Mouse (Mus musculus): Measurements from ENCODE around the gene Zfp277. TPM values are rescaled to one million over a fixed set of nuclear protein-coding genes. Genes with fewer than 3 reads are reported as not detected.

Gene Zfp277
- polyA plus RNA-seq (2014; fragmentation: Nextera tagmentation; extraction: Ambion mirVana), result 41.9 and 44.3 TPM in 2 replicates

- WGBS, result 0% methylated on average over 78 of the region's 80 CpGs
Measured at GRCm38 (mm10) chr12:40445648-40446449, at the start of gene Zfp277, which contains the start of gene Dock4. Zfp277 (minus strand) TSS chr12:40445902. Dock4 (plus strand) TSS chr12:40445952.

DNA sequence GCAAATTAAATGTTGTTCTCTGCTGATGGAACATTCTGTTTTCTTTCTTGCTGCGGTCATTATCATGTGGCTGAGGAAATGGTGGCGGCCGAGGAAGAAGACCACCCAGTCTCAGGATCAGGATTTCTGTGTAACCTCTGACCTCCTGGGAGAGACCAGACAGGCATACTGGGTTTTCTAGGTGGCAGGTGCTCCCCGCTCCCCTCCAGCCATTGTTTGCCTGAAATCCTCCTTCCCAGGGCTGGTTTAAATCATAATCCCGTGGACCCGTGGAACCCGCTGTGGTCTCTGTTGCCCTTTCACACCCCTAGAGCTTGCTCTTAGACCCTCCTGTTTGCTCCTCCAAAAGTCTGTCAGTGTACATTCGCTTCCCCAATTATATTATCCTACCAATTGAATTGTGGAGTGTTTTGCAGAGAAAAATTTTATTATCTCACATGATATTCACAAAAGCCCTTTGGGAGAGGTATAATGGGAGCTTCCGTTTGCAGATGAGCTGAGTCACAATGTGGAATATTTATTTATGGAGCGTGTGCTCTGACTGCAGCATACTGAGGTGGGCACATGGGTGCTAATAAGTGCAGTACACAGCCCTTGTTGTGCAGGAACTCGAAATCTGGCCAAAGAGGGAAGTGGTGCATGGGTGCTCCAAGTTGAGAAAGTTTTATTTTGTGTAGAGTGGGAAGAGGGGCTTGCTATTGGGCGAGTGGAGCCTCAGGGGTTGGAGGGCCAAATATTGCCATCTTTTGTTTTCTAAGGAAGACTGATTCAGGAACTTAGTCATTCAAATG lies 40.5 kb upstream of the Zfp277 start:
- DNase-seq (ENCODE audit: low spot score), result peak; percentile 45
- Histone ChIP-seq H3K9me3 (ENCODE audit: control insufficient read depth, low read length) (no peaks in the 10 kb centered on the region), H3K27me3 (replicated peaks; ENCODE audit: control insufficient read depth, insufficient read depth, low read length) (no peaks in the 10 kb centered on the region), H3K4me1 (replicated peaks; ENCODE audit: control insufficient read depth, insufficient read depth, low read length) (peaks cover 6% of the 10 kb centered on the region), H3K9ac (ENCODE audit: low read length) (no peak overlapping the region), H3K36me3 (ENCODE audit: control insufficient read depth, insufficient read depth, low read length) (no peaks in the 10 kb centered on the region), H3K27ac (ENCODE audit: low read depth) (no peak overlapping the region), H3K4me2 (ENCODE audit: low read length) (no peak overlapping the region), H3K4me3 (ENCODE audit: low read depth, low read length) (no peak overlapping the region)
- 57% methylated on average over 12 of the region's 12 CpGs for WGBS
- ATAC-seq (replicated peaks; ENCODE audit: low FRiP score, low TSS enrichment, low read depth), result no peak

More at GRCm38 (mm10) chr12:40445648-40446449, at the start of gene Zfp277, which contains the start of gene Dock4:
- peak within 1 kb of the TSS; percentile 81 for H3K4me2 ChIP-seq (ENCODE audit: low read length)
- H3K4me1 ChIP-seq (replicated peaks; ENCODE audit: control insufficient read depth, insufficient read depth, low read length), result peaks cover 29% of the 10 kb centered on the region
- no peaks in the 10 kb centered on the region for H3K9me3 ChIP-seq (ENCODE audit: control insufficient read depth, low read length)
- H3K27me3 ChIP-seq (replicated peaks; ENCODE audit: control insufficient read depth, insufficient read depth, low read length), result no peaks in the 10 kb centered on the region
- H3K36me3 ChIP-seq (ENCODE audit: control insufficient read depth, insufficient read depth, low read length), result no peaks in the 10 kb centered on the region
- ATAC-seq (replicated peaks; ENCODE audit: low FRiP score, low TSS enrichment, low read depth) (peak; percentile 99), DNase-seq (ENCODE audit: low spot score) (peak; percentile 98)
- H3K4me3 ChIP-seq (ENCODE audit: low read depth, low read length), result peak within 1 kb of the TSS; percentile 87
- peak within 1 kb of the TSS; percentile 71; the same call in 1 of the 2 replicates for H3K27ac ChIP-seq (ENCODE audit: low read depth)
- H3K9ac ChIP-seq (ENCODE audit: low read length), result peak within 1 kb of the TSS; percentile 72

DNA sequence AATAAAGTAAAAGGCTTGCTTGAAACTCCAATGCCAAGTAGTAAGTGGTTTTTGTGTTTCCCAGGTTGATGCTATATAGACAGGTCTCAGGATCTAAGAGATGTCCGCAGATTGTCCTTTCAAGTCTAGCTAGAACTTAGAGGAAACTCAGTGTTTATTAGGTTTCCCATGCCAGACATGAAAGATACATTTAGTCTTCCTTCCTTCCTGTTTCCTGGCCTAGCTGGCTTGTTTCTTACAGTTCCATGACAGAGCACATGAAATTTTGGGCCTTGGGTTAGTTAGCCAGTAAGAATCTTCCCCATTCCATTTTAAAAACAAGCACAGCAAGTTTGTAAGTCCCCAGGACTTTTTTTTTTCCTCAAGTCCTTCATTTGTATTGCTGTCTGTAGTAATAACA lies 39.5 kb upstream of the Zfp277 start:
- Histone ChIP-seq H3K4me3 (ENCODE audit: low read depth, low read length) (no peak overlapping the region), H3K27me3 (replicated peaks; ENCODE audit: control insufficient read depth, insufficient read depth, low read length) (no peaks in the 10 kb centered on the region), H3K27ac (ENCODE audit: low read depth) (no peak overlapping the region), H3K4me1 (replicated peaks; ENCODE audit: control insufficient read depth, insufficient read depth, low read length) (peaks cover 6% of the 10 kb centered on the region), H3K4me2 (ENCODE audit: low read length) (no peak overlapping the region), H3K9ac (ENCODE audit: low read length) (no peak overlapping the region), H3K9me3 (ENCODE audit: control insufficient read depth, low read length) (no peaks in the 10 kb centered on the region), H3K36me3 (ENCODE audit: control insufficient read depth, insufficient read depth, low read length) (no peaks in the 10 kb centered on the region)
- 61% methylated on average over 1 of the region's 1 CpGs for WGBS
- ATAC-seq (replicated peaks; ENCODE audit: low FRiP score, low TSS enrichment, low read depth) (no peak), DNase-seq (ENCODE audit: low spot score) (no peak)

- H3K27ac ChIP-seq (ENCODE audit: low read depth), result no peak overlapping the region
- no peak overlapping the region for H3K4me2 ChIP-seq (ENCODE audit: low read length)
Measured at GRCm38 (mm10) chr12:40484224-40484623, 38.5 kb upstream of the Zfp277 start.

GRCm38 (mm10) chr12:40477621-40478452 lies 32.1 kb upstream of the Zfp277 start:
- Histone ChIP-seq H3K4me3 (ENCODE audit: low read depth, low read length) (no peak overlapping the region), H3K9ac (ENCODE audit: low read length) (no peak overlapping the region), H3K4me1 (replicated peaks; ENCODE audit: control insufficient read depth, insufficient read depth, low read length) (peaks cover 6% of the 10 kb centered on the region), H3K36me3 (ENCODE audit: control insufficient read depth, insufficient read depth, low read length) (no peaks in the 10 kb centered on the region), H3K4me2 (ENCODE audit: low read length) (no peak overlapping the region), H3K27ac (ENCODE audit: low read depth) (no peak overlapping the region), H3K9me3 (ENCODE audit: control insufficient read depth, low read length) (no peaks in the 10 kb centered on the region), H3K27me3 (replicated peaks; ENCODE audit: control insufficient read depth, insufficient read depth, low read length) (no peaks in the 10 kb centered on the region)
- WGBS, result 40% methylated on average over 8 of the region's 8 CpGs
- no peak for ATAC-seq (replicated peaks; ENCODE audit: low FRiP score, low TSS enrichment, low read depth)
- no peak for DNase-seq (ENCODE audit: low spot score)

More at GRCm38 (mm10) chr12:40484224-40484623, 38.5 kb upstream of the Zfp277 start:
- ATAC-seq (replicated peaks; ENCODE audit: low FRiP score, low TSS enrichment, low read depth) (no peak), DNase-seq (ENCODE audit: low spot score) (no peak)
- no peak overlapping the region for H3K9ac ChIP-seq (ENCODE audit: low read length)
- H3K4me3 ChIP-seq (ENCODE audit: low read depth, low read length), result no peak overlapping the region
- peaks cover 6% of the 10 kb centered on the region for H3K4me1 ChIP-seq (replicated peaks; ENCODE audit: control insufficient read depth, insufficient read depth, low read length)
- 14% methylated on average over 3 of the region's 3 CpGs for WGBS
- H3K27me3 ChIP-seq (replicated peaks; ENCODE audit: control insufficient read depth, insufficient read depth, low read length), result no peaks in the 10 kb centered on the region
- no peaks in the 10 kb centered on the region for H3K36me3 ChIP-seq (ENCODE audit: control insufficient read depth, insufficient read depth, low read length)
- H3K9me3 ChIP-seq (ENCODE audit: control insufficient read depth, low read length), result no peaks in the 10 kb centered on the region

DNA sequence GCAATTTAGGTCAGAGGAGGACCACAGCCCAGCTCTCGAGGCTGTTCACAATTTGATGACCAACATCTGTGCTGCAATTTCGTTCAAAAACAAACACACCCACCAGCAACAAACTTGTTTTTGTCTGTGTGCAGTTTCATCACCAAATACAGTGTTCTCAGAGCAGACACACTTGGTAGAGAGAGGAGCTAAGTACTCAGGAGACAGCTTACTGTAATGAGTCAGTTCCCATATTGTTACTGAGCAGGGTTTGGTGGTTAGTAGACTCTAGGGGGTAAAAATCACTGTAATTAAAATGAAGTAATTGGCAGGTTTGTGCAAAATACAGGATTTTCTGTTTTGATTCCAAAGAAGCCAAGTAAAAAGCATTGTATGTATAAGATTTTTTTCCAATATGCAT lies 28.0 kb upstream of the Zfp277 start:
- no peak for DNase-seq (ENCODE audit: low spot score)
- no peak for ATAC-seq (replicated peaks; ENCODE audit: low FRiP score, low TSS enrichment, low read depth)
- Histone ChIP-seq H3K4me3 (ENCODE audit: low read depth, low read length) (no peak overlapping the region), H3K36me3 (ENCODE audit: control insufficient read depth, insufficient read depth, low read length) (no peaks in the 10 kb centered on the region), H3K9me3 (ENCODE audit: control insufficient read depth, low read length) (no peaks in the 10 kb centered on the region), H3K27me3 (replicated peaks; ENCODE audit: control insufficient read depth, insufficient read depth, low read length) (no peaks in the 10 kb centered on the region), H3K4me2 (ENCODE audit: low read length) (no peak overlapping the region), H3K27ac (ENCODE audit: low read depth) (no peak overlapping the region), H3K9ac (ENCODE audit: low read length) (no peak overlapping the region), H3K4me1 (replicated peaks; ENCODE audit: control insufficient read depth, insufficient read depth, low read length) (peaks cover 15% of the 10 kb centered on the region)
- 42% methylated on average over 2 of the region's 2 CpGs for WGBS

DNA sequence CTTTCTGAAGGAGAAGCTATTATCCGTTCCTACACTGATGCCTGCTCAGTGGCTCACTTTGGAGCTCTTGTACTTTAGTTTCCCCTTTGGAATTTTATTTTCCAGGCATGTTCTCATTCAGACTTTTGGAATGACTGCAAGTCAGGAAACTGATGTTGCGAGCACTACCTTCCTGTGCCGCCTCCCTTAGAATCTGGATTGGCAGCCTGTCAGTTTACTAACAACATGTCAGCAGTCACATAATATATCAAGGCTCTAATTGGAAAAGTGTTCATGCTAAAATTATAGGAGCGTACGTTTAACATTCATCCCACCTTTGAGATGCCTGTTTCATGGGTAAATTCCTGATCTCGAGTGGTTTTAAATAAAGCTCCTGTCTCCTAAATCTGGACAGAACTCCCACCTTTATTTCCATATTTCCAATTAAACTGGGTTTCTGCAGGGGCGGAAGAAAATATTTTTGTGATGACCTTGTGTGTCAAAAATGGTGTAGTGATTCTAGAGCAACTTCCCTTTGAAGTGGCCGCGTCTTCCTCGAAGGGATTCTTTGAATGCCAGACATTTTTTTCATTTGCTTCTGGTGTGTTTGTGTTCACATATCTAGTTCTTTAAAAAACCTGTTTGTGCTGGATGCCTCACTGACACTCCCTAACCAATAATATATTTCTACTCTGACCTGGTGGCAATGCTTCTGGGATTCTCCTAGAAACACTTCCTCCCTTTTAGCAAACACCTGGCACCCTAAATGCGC lies 26.1 kb upstream of the Zfp277 start:
- DNase-seq (ENCODE audit: low spot score) (no peak), ATAC-seq (replicated peaks; ENCODE audit: low FRiP score, low TSS enrichment, low read depth) (no peak)
- WGBS, result 36% methylated on average over 11 of the region's 11 CpGs
- Histone ChIP-seq H3K36me3 (ENCODE audit: control insufficient read depth, insufficient read depth, low read length) (no peaks in the 10 kb centered on the region), H3K9ac (ENCODE audit: low read length) (no peak overlapping the region), H3K4me2 (ENCODE audit: low read length) (peak overlapping the region; percentile 38), H3K4me3 (ENCODE audit: low read depth, low read length) (peak overlapping the region; percentile 3; the same call in 1 of the 2 replicates), H3K27ac (ENCODE audit: low read depth) (no peak overlapping the region), H3K9me3 (ENCODE audit: control insufficient read depth, low read length) (no peaks in the 10 kb centered on the region), H3K27me3 (replicated peaks; ENCODE audit: control insufficient read depth, insufficient read depth, low read length) (no peaks in the 10 kb centered on the region), H3K4me1 (replicated peaks; ENCODE audit: control insufficient read depth, insufficient read depth, low read length) (peaks cover 15% of the 10 kb centered on the region)
